Mouse (Mus musculus) adrenal gland, postnatal 36 days (tissue): Measurements from ENCODE around the gene Peli3. TPM values are rescaled to one million over a fixed set of nuclear protein-coding genes. Genes with fewer than 3 reads are reported as not detected.
"Not testable (repeated sequence)": the region's sequence is repeated elsewhere in the genome, so short reads cannot be mapped to it uniquely, and the experiment has no call there.

Experiments
- DNase-seq, 2 experiments: peaks; one replicate each; pipeline ENCODE4 v3.0.0; 2021; ENCODE audit warnings: mixed read lengths in 1 of 2
- long read RNA-seq, 2 experiments: library from polyadenylated mRNA; stranded (forward); transcript quantifications; one replicate each; pipeline ENCODE4 v2.0.0; 2021; ENCODE audit warnings: borderline sequencing depth in 2 of 2
- total RNA-seq, 2 experiments: library from RNA; stranded (reverse); gene quantifications; 2 replicates each; pipeline ENCODE4 v1.2.3; 2021

The Peli3 gene
- total RNA-seq: 1 to 10 TPM; 7.7 to 8.2 TPM
- long read RNA-seq, experiment 1, full-length matches to known transcripts: 6 of 16 reads
- long read RNA-seq, experiment 1, partial matches to known transcripts: 1 of 16 reads
- long read RNA-seq, experiment 1, other reads (novel, unspliced or antisense): 9 of 16 reads
- long read RNA-seq, experiment 2, full-length matches to known transcripts: 2 of 7 reads
- long read RNA-seq, experiment 2, partial matches to known transcripts: 1 of 7 reads
- long read RNA-seq, experiment 2, other reads (novel, unspliced or antisense): 4 of 7 reads

DNA sequence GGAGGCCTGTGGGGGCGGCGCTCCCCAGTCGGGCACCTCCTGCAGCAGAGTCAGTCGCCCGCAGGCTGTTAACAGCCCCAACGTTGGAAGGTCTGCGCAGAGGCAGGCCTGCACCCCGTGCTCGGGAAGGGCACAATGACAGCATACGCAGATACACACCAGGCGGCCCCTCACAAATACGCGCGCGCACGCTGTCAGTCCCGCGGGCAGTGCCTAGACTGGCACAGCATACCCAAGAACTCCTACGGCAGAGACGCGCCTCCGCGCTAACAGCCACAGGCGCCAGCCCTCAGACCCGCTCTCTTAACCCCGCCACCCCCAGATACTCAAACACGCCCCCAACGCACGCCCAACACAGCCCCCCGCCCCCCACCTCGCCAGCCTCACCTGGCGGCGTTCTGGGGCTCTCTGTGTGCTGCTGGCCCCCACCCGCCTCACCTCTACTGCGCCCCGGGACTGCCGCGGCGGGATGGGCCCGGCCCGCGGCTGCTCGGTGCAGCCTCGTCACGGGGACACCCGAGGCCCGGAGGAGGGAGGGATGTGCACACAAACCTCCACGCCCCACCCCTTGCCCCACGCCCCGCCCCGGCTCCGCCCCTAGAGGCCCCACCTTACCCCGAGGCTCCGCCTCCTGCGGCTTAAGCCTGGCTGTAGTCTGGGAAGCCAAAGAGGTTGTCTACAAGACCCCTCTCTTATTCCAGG, at the start of gene Peli3:
Gene Peli3, minus strand, starts transcription at position 577 of the 702 bp plus-strand sequence.
- DNase-seq: peak; percentile 91 to 94

DNA sequence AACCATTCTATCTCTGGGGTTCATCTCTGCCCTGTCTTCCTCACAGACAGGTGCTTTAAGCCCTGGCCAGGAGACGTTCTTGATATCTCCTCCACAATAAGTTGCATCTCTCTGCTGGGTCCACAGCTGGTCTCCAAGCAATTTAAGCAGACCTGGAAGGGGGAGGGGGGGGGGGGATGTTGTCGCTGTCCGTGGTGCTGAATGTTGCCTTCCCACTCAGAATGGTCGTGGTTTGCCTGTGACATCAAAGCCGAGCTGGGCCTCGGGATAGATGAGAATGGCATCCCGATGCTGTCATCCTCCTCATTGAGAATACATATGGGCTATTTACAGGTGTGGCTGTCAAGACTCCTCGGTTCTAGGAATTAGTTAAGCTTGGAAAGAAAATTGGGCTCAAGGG, 49.4 kb upstream of the Peli3 start:
- DNase-seq: no peak

DNA sequence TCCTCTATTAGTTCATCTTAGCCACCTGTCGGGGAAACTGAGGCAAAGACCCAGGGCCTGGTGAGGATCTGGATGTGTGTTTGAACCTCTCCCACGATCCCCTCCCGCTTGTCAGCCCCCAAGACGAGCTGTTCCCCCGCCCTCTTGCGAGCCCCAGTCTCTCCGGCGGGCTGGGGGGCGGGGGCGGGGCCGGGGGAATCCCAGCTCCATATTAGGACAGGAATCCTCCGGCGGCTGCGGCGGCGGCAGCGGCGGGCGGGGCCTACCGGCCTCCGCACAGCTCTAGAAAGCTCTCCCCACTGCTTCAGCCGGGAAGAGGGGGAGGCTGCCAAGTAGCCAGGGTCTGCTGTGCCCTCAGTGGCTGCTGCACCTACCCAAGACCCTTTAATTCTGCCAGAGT, 47.8 kb upstream of the Peli3 start:
- no peak for DNase-seq

DNA sequence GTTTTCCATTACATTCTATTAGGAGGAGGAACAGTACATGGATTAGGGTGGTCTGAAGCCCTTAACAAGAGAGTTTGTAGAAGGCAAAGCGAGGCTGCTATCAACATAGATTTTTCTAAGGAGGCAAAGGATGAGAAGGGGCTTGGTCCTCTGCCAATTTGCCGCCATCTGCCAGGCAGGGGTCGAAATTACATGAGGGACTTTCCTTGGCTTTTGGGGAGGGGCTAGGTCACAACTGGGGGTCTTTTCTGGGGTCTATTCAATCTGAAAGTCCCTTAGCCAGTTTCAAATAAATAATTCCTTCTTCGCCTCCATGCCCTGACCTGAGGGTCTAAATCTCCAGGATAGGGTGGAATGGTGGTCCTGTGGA, 47.3 kb upstream of the Peli3 start, which contains the start of gene Npas4:
Gene Npas4, minus strand, starts transcription at position 61 of the 370 bp plus-strand sequence.
- DNase-seq: no peak

DNA sequence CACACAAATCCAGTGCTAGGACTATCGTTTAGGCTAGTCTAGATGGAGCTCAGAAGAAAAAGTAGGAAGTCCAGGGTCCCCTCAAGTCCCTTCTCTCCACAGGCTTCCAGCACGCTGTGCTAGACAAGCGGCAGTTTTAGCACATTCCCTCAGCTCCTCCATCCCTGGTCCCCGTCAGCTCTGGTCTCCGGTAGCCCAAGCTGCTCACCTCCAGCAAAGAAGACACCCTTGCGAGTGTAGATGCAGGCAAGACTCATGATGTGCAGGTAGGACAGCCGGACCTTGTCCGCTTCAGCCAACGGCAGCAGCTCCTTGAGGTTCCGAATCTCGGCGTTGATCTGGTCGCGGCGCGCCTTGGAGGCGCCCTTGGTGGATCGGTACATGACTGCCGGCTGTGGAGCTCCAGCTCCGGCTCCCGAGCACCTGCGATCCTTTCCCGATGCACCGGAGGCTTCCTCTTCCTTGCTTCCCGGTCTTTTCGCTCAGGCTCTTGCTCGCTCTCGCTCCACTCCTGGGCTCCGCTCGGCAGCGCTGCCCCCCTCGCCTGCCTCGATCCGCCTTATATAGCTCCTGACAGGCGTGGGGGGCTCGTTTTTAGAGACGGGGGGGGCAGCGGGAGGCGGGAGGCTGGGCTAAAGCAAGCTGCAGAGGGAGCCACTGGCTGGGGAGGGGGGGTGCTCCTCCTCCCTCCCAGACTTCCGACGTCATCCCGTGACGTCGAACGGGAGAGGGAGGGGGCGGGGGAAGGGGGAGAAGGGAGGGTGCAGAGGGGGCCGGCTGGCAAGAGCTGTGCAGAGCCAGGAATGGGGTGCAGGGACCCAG, 46.7 kb upstream of the Peli3 start:
- DNase-seq: no peak

DNA sequence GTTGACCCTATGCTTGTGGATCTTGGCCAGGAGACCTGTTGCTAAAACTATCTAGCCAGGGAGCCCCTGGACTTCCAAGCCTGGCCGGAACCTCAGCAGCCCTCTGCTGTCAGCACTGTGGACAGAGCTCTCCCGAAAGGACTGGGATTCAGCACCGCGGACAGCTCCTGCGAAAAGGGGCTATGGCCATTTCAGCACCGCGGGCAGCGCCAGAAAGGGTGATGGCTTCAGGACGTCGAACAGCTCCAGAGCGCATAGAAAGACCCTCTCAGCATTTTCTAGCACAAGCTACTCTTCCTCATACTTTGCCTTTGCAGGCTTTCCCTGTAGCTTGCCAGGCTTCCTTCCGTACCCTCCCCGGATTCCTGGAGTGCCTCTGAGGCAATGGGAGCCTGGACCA, 46.1 kb upstream of the Peli3 start:
- peak; percentile 94 to 95 for DNase-seq

DNA sequence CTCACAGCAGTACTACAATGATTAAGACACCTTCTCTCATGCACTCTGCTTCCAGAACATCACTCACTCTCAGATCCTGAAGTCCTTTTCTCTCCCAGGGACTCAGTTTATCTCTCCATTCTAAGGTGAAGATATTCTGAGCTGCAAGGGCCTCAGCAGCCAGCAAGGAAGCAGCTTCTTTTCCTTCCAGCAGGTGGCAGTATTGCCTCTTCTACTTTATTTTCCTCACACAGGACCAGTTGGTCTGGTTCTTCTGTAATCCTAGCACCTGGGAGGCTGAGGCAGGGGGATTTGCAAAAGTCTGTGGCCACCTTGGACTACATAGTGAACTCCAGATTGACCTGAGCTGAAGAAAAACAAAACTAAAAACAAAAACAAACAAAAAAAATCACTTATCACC, 38.8 kb upstream of the Peli3 start:
- DNase-seq: peak; percentile 22 to 62

DNA sequence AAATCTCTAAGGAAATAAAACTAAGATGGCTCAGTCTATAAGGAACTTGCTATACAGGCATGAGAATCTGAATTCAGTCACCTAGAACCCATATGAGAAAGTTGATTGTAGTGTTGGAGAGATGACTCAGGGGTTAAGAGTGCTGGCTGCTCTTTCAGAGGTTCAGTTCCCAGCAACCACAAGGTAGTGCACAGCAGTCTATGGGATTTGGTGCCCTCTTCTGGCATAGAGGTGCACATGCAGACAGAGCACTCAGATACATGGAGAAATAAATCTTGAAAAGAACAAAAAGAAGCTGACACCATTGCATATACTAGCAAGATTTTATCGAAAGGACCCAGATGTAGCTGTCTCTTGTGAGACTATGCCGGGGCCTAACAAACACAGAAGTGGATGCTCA, 25.3 kb upstream of the Peli3 start:
- no peak for DNase-seq

DNA sequence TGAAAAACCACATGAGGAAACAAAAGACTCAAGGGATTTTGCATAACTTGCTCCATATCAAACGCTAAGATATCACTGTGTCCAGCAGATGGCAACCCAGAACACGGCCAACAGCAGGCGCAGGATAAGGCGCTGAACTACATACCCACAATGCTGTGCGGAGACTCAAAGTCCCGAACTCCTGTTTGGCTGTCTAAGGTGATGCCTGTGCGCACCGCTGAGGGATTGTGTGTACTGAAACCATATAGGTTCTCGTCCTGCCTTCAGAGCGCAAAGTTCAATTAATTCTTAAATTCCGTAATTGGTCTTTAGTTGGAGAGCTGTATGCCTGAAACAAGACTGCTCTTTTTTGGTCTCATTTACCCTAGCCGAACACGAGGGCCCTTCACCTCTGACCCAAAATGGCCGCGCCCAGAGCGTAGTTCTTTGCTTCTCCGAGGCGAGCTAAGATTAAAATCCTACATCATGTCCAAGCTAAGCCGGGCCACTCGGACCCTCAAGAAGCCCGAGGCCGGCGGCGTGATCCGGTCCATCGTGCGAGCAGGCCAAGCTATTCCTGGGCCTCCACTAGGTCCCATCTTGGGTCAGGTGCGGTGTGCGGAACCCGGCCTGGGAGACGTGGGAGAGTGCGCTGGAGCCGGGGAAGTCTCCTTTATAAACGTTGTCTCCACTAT, 19.1 kb upstream of the Peli3 start, which contains the start of gene Mrpl11:
Gene Mrpl11, plus strand, starts transcription at position 220 of the 674 bp plus-strand sequence.
- peak; percentile 87 to 88 for DNase-seq

DNA sequence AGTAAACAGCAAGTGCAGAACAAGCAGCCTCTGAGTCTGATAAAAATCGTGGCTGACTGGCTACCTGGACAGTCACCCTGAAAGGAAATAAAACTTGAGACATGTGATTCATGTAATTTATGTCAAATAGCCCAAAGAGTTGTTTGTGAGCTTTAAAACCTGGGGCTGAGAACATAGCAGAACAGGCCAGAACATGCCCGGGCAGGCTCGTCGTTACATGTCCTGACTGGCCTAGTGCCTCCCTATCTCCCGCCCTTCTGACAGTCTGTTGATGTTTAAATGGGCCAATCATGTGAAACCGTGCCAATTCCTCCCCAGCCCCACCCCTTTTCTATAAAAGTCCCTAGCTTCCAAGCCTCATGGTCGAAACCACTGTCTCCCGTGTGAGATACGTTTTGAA, 5.7 kb upstream of the Peli3 start:
- not testable (repeated sequence) for DNase-seq

DNA sequence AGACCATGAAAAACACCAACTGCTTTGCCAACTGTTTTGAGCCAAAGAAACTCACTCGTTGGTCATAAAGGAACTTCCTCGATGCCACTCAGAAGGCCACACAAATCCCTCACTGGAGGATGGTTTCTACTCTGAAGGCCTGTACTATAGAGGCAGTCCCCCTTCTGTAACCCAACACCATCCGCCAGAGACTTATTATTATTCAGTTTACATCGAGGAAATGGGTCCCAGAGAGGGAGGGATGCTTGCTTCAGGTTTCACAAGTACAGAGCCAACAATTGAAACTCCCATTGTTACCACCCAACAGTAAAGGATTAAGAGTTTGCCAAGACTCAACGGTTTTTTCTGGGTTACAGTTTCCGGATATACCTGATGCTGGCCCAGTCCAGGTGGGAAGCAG, 2.6 kb upstream of the Peli3 start:
- DNase-seq: no peak

DNA sequence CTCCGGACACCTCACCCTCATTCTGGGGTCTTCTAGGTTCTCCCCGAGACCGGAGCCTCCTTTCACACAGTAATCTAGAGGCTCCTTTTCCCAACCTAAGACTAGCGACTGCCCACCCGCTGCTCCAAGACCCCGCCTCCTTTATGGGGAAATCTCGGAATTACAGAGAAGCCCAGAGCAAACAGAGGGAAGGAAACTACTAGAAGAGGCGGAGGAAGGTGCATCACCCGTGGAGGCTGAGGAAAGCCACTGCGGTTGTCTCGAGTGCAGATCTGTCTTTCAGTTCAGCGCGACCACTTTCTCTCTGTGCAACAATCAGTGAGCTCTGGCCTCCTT, 294 bp upstream of the Peli3 start:
- DNase-seq: peak in 1 of 2 experiments; percentile 38

DNA sequence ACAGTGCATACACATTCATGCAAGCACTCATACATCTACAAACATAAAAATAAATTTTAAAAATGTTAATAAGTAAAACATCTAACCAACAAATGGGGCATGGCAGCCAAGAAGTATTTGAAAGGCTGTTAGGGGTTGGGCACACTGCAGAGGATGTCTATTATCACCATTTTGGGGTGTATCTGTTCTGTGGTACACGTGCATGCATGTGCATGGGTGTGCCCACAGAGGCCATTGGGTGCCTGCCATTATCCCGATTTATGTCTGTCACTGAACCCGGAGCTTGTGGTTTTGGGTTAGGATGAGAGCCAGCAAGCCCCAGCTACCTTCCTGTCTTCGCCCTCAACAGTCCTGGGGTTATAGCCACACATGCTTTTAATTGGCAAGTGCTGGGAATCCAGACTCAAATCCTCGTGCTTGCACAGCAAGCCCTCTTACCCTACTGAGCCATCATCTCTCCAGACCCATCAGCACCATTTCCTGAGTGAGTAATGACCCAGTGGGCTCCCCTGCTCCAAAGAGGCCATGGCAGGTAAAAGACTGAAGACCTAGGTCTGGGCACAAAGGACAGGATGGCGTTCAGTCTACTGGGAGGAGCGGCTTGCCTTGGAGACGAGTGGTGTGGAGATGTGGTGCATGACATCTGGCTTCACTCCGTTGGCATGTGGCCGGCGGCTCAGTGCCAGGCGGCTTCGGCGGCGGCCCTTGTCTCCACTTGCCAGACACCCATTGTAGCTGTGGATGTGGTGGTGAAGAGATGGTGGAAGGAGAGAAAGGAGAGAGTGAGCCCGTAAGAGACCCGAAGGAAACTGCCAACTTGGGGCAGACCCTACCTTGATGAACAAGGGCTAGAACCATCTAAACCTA, 5.2 kb downstream of the Peli3 start:
- DNase-seq: no peak

DNA sequence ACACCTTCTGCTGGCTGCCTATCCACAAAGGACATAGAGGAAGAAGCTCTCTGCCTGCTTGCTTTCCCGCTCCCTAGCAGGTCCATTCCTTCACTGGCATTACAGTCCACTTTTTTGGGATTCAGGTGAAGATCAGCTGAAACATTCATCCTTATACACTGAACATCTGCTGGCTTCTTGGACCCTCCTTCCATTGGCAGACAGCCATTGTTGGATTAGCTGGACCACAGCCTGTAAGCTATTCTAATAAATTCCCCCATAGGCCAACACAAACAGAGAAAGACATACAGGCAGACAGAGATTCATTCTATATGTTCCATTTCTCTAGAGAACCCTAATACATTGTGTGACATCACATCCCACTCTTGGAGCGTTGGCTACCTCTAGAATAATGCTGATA, 6.0 kb downstream of the Peli3 start:
- no peak for DNase-seq

DNA sequence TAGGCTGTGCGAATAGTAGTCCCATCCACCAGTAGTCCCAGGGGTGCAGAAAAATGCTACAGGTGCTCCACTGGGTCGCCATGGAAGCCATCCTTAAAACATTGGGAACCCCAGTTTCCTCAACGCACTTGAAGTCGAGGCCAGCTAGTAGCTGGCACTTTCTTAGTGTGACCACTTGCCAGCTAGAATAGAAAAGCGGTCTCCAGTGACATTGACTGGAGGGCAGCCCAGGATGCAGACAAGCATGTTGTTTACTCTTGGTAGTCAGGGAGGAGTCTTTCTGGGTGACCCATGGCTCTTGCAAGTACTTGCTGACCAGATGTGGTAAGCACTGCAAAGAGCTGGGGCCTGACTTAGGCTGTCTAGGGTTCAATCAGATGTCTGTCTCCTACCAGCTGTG, 14.1 kb downstream of the Peli3 start:
- DNase-seq: peak in 1 of 2 experiments; percentile 44

DNA sequence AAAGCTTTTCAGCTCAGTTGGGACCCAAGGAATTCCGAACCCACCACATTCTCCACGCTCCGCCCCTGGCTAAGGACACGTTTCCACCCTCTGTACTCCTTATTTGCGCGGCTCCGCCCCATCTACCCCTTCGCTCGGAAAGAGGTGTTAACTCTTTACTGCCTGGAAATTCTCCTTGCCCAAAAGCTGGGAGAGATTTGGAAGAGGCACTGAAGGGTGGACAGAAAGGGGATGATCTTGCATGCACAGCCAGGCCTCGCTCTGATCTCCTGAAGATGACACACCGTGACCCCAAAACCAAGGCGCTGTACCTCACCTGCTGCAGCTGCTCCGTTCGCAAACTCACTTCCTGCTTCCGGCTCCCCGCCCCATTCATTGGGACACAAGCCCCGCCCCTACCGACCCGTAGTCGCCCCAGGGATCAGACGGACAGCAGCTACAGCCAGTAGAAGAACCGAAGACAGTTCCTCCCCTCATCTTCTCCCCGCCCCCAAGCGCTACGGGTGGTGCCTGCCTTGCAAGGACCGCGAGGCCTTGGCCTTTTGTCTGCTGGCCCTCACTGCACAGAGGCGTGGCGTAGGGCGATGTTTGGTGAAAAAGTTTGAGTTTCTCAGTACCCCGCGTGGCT, 14.9 kb downstream of the Peli3 start, which contains the start of gene Dpp3:
Gene Dpp3, minus strand, starts transcription at position 384 of the 628 bp plus-strand sequence.
- DNase-seq: peak; percentile 100

DNA sequence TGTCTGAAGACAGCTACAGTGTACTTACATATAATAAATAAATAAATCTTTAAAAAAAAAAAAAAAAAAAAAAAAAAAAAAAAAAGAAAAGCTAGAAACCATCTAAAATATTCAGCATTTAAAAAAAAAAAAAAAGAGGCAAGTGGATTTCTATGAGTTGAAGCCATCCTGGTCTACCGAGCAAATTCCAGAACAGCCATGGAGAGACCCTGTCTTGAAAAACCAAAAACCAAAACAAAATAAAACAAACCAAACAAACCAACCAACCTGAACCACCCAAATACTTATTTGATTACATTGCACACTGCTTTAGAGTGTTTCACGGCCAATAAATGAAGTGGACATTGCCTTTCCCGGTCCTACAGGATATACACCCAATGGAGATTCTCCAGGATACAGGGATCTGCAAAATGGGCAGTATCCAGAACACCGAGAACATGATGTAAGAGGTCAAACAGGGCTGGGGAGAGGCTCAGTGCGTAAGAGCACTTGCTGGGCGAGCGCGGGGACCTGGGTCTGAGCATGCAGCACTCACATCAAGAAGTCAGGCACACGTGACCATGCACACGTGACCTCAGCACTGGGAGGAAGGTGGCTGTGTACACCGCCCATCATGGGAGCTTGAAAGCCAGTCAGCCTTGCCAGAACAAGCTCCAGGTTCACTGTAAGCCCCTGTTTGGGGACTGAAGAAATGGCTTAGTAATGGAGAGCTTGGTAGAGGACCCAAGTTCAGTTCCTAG, 17.6 kb downstream of the Peli3 start:
- DNase-seq: no peak

DNA sequence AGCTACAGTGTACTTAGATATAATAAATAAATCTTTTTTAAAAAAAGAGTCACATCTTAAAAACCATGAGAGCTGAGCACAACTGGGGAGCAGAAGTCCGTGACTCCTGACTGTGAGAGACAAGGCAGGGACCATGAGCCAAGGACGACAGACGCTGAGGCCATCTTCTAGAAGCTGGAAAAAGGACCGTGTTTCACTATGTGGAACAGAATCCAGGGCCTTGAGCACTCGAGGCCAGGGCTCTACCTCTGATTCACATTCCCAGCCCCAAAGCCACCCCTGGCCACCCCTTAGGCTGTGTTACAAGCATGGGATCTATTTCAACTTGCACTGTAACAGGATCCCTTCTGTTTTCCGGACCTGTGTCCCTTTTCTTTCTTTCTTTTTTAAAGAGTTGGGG, 23.3 kb downstream of the Peli3 start:
- DNase-seq: peak in 1 of 2 experiments; percentile 56

DNA sequence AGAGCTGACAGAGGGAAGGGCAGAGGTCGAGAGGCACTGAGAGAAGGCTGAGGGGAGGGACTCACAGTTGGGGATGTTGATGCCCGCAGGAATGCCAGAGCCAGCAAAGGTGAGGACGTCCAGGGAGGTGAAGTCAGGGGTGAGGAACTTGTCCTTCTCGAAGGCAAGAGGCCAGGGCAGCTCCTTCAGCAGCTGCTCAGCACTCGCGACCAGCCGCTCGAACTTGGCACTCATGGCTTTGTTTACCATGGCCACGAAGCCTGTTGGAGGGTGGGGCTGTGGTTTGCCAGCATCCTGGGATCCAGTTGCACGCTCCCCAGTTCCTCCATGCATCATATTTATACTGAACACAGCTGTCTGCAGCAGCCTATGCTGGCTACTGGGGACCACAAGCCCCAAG, 26.1 kb downstream of the Peli3 start:
- no peak for DNase-seq
